Mouse (Mus musculus): ENCODE data around the gene Vps8.

Gene Vps8

GRCm38 (mm10) chr16:21422645-21423545 is at the start of gene Vps8:
Gene Vps8 (plus strand): TSS chr16:21423118.
- DNase-seq (ENCODE audit: low read depth, low spot score): peak; percentile 85

- DNase-seq (ENCODE audit: low read depth, low spot score): no peak
These were observed 49.5 kb upstream of the Vps8 start for GRCm38 (mm10) chr16:21373316-21373960.

- DNase-seq (ENCODE audit: low read depth, low spot score): no peak
These were observed 48.9 kb upstream of the Vps8 start for GRCm38 (mm10) chr16:21374067-21374466.

- no peak for DNase-seq (ENCODE audit: low read depth, low spot score)
These were observed 47.8 kb upstream of the Vps8 start for GRCm38 (mm10) chr16:21375147-21375546.

GRCm38 (mm10) chr16:21376316-21376715 is 46.6 kb upstream of the Vps8 start:
- no peak for DNase-seq (ENCODE audit: low read depth, low spot score)

GRCm38 (mm10) chr16:21376949-21377604 is 45.8 kb upstream of the Vps8 start:
- DNase-seq (ENCODE audit: low read depth, low spot score): no peak

GRCm38 (mm10) chr16:21377605-21377968 is 45.3 kb upstream of the Vps8 start:
- DNase-seq (ENCODE audit: low read depth, low spot score): no peak

- DNase-seq (ENCODE audit: low read depth, low spot score): no peak
These were observed 41.4 kb upstream of the Vps8 start for GRCm38 (mm10) chr16:21381469-21381868.

- no peak for DNase-seq (ENCODE audit: low read depth, low spot score)
These were observed 40.6 kb upstream of the Vps8 start for GRCm38 (mm10) chr16:21382152-21382911.

GRCm38 (mm10) chr16:21385926-21386881 is 36.7 kb upstream of the Vps8 start:
- no peak for DNase-seq (ENCODE audit: low read depth, low spot score)

GRCm38 (mm10) chr16:21389316-21389715 is 33.6 kb upstream of the Vps8 start:
- DNase-seq (ENCODE audit: low read depth, low spot score): no peak

- DNase-seq (ENCODE audit: low read depth, low spot score): no peak
These were observed 32.2 kb upstream of the Vps8 start for GRCm38 (mm10) chr16:21390744-21391143.

GRCm38 (mm10) chr16:21392099-21392498 is 30.8 kb upstream of the Vps8 start:
- DNase-seq (ENCODE audit: low read depth, low spot score): peak; percentile 21

GRCm38 (mm10) chr16:21392517-21393112 is 30.3 kb upstream of the Vps8 start:
- DNase-seq (ENCODE audit: low read depth, low spot score): peak; percentile 68

GRCm38 (mm10) chr16:21395546-21395945 is 27.4 kb upstream of the Vps8 start:
- DNase-seq (ENCODE audit: low read depth, low spot score): no peak

- DNase-seq (ENCODE audit: low read depth, low spot score): no peak
These were observed 25.2 kb upstream of the Vps8 start for GRCm38 (mm10) chr16:21397681-21398080.

- no peak for DNase-seq (ENCODE audit: low read depth, low spot score)
These were observed 24.4 kb upstream of the Vps8 start for GRCm38 (mm10) chr16:21398345-21399051.

- DNase-seq (ENCODE audit: low read depth, low spot score): no peak
These were observed 23.0 kb upstream of the Vps8 start for GRCm38 (mm10) chr16:21399942-21400341.

- DNase-seq (ENCODE audit: low read depth, low spot score): no peak
These were observed 20.9 kb upstream of the Vps8 start for GRCm38 (mm10) chr16:21402068-21402467.
